Mouse (Mus musculus): ENCODE data around the gene Pappa. TPM values are rescaled to one million over a fixed set of nuclear protein-coding genes. Genes with fewer than 3 reads are reported as not detected.

Pappa gene
- polyA plus RNA-seq, 1 experiment from 2014 or later = 0.33 TPM

- ATAC-seq = no peak
- no peak overlapping the region for H3K27ac ChIP-seq (ENCODE audit: low read depth, low read length)
- 55% methylated on average over 2 of the region's 2 CpGs for WGBS
Observed at GRCm38 (mm10) chr4:65243245-65243644, 119.3 kb downstream of the Pappa start.

GRCm38 (mm10) chr4:65245015-65245414, 121.0 kb downstream of the Pappa start:
- H3K4me1 ChIP-seq (replicated peaks; ENCODE audit: control insufficient read depth, insufficient read depth, low read length) = no peaks in the 10 kb centered on the region
- H3K4me2 ChIP-seq (replicated peaks; ENCODE audit: low read depth) = no peak overlapping the region
- H3K9ac ChIP-seq (ENCODE audit: low read depth, low read length) = no peak overlapping the region
- whole genome bisulfite sequencing = 60% methylated on average over 4 of the region's 4 CpGs
- no peak for ATAC-seq
- no peak overlapping the region for H3K4me3 ChIP-seq (ENCODE audit: low read depth, low read length)
- no peak for TF ChIP-seq CTCF (IDR thresholded peaks at IDR 0.05; ENCODE audit: low read depth)
- H3K36me3 ChIP-seq (ENCODE audit: control insufficient read depth, insufficient read depth) = no peaks in the 10 kb centered on the region
- no peaks in the 10 kb centered on the region for H3K27me3 ChIP-seq (replicated peaks; ENCODE audit: control insufficient read depth, insufficient read depth, low read length)
- no peak overlapping the region for H3K27ac ChIP-seq (ENCODE audit: low read depth, low read length)
- H3K9me3 ChIP-seq (ENCODE audit: control insufficient read depth) = no peaks in the 10 kb centered on the region

More at GRCm38 (mm10) chr4:65243245-65243644, 119.3 kb downstream of the Pappa start:
- no peaks in the 10 kb centered on the region for H3K4me1 ChIP-seq (replicated peaks; ENCODE audit: control insufficient read depth, insufficient read depth, low read length)
- no peak for TF ChIP-seq CTCF (IDR thresholded peaks at IDR 0.05; ENCODE audit: low read depth)
- no peak overlapping the region for H3K9ac ChIP-seq (ENCODE audit: low read depth, low read length)
- H3K36me3 ChIP-seq (ENCODE audit: control insufficient read depth, insufficient read depth) = no peaks in the 10 kb centered on the region
- H3K27me3 ChIP-seq (replicated peaks; ENCODE audit: control insufficient read depth, insufficient read depth, low read length) = no peaks in the 10 kb centered on the region
- no peak overlapping the region for H3K4me2 ChIP-seq (replicated peaks; ENCODE audit: low read depth)
- no peaks in the 10 kb centered on the region for H3K9me3 ChIP-seq (ENCODE audit: control insufficient read depth)
- no peak overlapping the region for H3K4me3 ChIP-seq (ENCODE audit: low read depth, low read length)

- ATAC-seq = no peak
- H3K4me2 ChIP-seq (replicated peaks; ENCODE audit: low read depth) = no peak overlapping the region
- H3K27me3 ChIP-seq (replicated peaks; ENCODE audit: control insufficient read depth, insufficient read depth, low read length) = no peaks in the 10 kb centered on the region
- 54% methylated on average over 3 of the region's 3 CpGs for WGBS
- H3K9ac ChIP-seq (ENCODE audit: low read depth, low read length) = no peak overlapping the region
- H3K27ac ChIP-seq (ENCODE audit: low read depth, low read length) = no peak overlapping the region
- TF ChIP-seq CTCF (IDR thresholded peaks at IDR 0.05; ENCODE audit: low read depth) = no peak
- no peaks in the 10 kb centered on the region for H3K36me3 ChIP-seq (ENCODE audit: control insufficient read depth, insufficient read depth)
- H3K9me3 ChIP-seq (ENCODE audit: control insufficient read depth) = no peaks in the 10 kb centered on the region
- H3K4me1 ChIP-seq (replicated peaks; ENCODE audit: control insufficient read depth, insufficient read depth, low read length) = no peaks in the 10 kb centered on the region
- H3K4me3 ChIP-seq (ENCODE audit: low read depth, low read length) = no peak overlapping the region
Observed at GRCm38 (mm10) chr4:65245440-65245839, 121.5 kb downstream of the Pappa start.

- no peak for ATAC-seq
- 12% methylated on average over 8 of the region's 8 CpGs for WGBS
- Histone ChIP-seq H3K4me2 (replicated peaks; ENCODE audit: low read depth) (no peak overlapping the region), H3K4me1 (replicated peaks; ENCODE audit: control insufficient read depth, insufficient read depth, low read length) (no peaks in the 10 kb centered on the region), H3K9ac (ENCODE audit: low read depth, low read length) (no peak overlapping the region), H3K27ac (ENCODE audit: low read depth, low read length) (no peak overlapping the region), H3K4me3 (ENCODE audit: low read depth, low read length) (no peak overlapping the region), H3K9me3 (ENCODE audit: control insufficient read depth) (no peaks in the 10 kb centered on the region), H3K27me3 (replicated peaks; ENCODE audit: control insufficient read depth, insufficient read depth, low read length) (no peaks in the 10 kb centered on the region), H3K36me3 (ENCODE audit: control insufficient read depth, insufficient read depth) (no peaks in the 10 kb centered on the region)
- no peak for TF ChIP-seq CTCF (IDR thresholded peaks at IDR 0.05; ENCODE audit: low read depth)
Observed at GRCm38 (mm10) chr4:65252193-65252592, 128.2 kb downstream of the Pappa start.

- Histone ChIP-seq H3K27me3 (replicated peaks; ENCODE audit: control insufficient read depth, insufficient read depth, low read length) (no peaks in the 10 kb centered on the region), H3K9me3 (ENCODE audit: control insufficient read depth) (no peaks in the 10 kb centered on the region), H3K36me3 (ENCODE audit: control insufficient read depth, insufficient read depth) (no peaks in the 10 kb centered on the region), H3K4me2 (replicated peaks; ENCODE audit: low read depth) (no peak overlapping the region), H3K4me1 (replicated peaks; ENCODE audit: control insufficient read depth, insufficient read depth, low read length) (no peaks in the 10 kb centered on the region), H3K9ac (ENCODE audit: low read depth, low read length) (no peak overlapping the region), H3K27ac (ENCODE audit: low read depth, low read length) (no peak overlapping the region), H3K4me3 (ENCODE audit: low read depth, low read length) (no peak overlapping the region)
- no peak for ATAC-seq
- no peak for TF ChIP-seq CTCF (IDR thresholded peaks at IDR 0.05; ENCODE audit: low read depth)
- WGBS = 86% methylated on average over 1 of the region's 1 CpGs
Observed at GRCm38 (mm10) chr4:65254073-65254472, 130.1 kb downstream of the Pappa start.

GRCm38 (mm10) chr4:65267066-65267465, 143.1 kb downstream of the Pappa start:
- no peak for ATAC-seq
- TF ChIP-seq CTCF (IDR thresholded peaks at IDR 0.05; ENCODE audit: low read depth) = no peak

GRCm38 (mm10) chr4:65269996-65270395, 146.0 kb downstream of the Pappa start:
- no peak for ATAC-seq
- no peak overlapping the region for H3K9ac ChIP-seq (ENCODE audit: low read depth, low read length)

More at GRCm38 (mm10) chr4:65267066-65267465, 143.1 kb downstream of the Pappa start:
- no peaks in the 10 kb centered on the region for H3K36me3 ChIP-seq (ENCODE audit: control insufficient read depth, insufficient read depth)
- no peaks in the 10 kb centered on the region for H3K4me1 ChIP-seq (replicated peaks; ENCODE audit: control insufficient read depth, insufficient read depth, low read length)
- no peak overlapping the region for H3K9ac ChIP-seq (ENCODE audit: low read depth, low read length)
- no peak overlapping the region for H3K4me3 ChIP-seq (ENCODE audit: low read depth, low read length)
- H3K27me3 ChIP-seq (replicated peaks; ENCODE audit: control insufficient read depth, insufficient read depth, low read length) = no peaks in the 10 kb centered on the region
- no peak overlapping the region for H3K4me2 ChIP-seq (replicated peaks; ENCODE audit: low read depth)
- WGBS = 41% methylated on average over 2 of the region's 2 CpGs
- no peaks in the 10 kb centered on the region for H3K9me3 ChIP-seq (ENCODE audit: control insufficient read depth)
- H3K27ac ChIP-seq (ENCODE audit: low read depth, low read length) = no peak overlapping the region

More at GRCm38 (mm10) chr4:65269996-65270395, 146.0 kb downstream of the Pappa start:
- Histone ChIP-seq H3K27ac (ENCODE audit: low read depth, low read length) (no peak overlapping the region), H3K4me1 (replicated peaks; ENCODE audit: control insufficient read depth, insufficient read depth, low read length) (no peaks in the 10 kb centered on the region), H3K4me3 (ENCODE audit: low read depth, low read length) (no peak overlapping the region), H3K27me3 (replicated peaks; ENCODE audit: control insufficient read depth, insufficient read depth, low read length) (no peaks in the 10 kb centered on the region), H3K4me2 (replicated peaks; ENCODE audit: low read depth) (no peak overlapping the region), H3K36me3 (ENCODE audit: control insufficient read depth, insufficient read depth) (no peaks in the 10 kb centered on the region), H3K9me3 (ENCODE audit: control insufficient read depth) (no peaks in the 10 kb centered on the region)
- TF ChIP-seq CTCF (IDR thresholded peaks at IDR 0.05; ENCODE audit: low read depth) = no peak
- WGBS = 86% methylated on average over 2 of the region's 2 CpGs

Data from intestine, postnatal 0 days (tissue).